9 mouse cellular contexts compared by ENCODE assay signal in genomic region chr2:163054891-163055494, GRCm38 (mm10). TPM values are rescaled to one million over a fixed set of nuclear protein-coding genes. Genes with fewer than 3 reads are reported as not detected.
DNase-seq lines count a peak whose midpoint lies in the region; ATAC-seq and TF ChIP-seq lines count a peak whose summit lies in the region.
"Had no signal": no experiment of that assay in that cellular context is flagged by ENCODE, and none has a peak within 500 bp of the region (broad histone marks: within the 10 kb centered on the region; RNA-seq: fewer than 3 reads in every experiment).

No protein-coding gene starts in this region.

- H3K4me2 ChIP-seq in lung, embryonic 14.5 days, result peak overlapping the region; percentile 98
- peak overlapping the region; percentile 93 for H3K4me2 ChIP-seq in liver, embryonic 11.5 days

- H3K9ac ChIP-seq in lung, embryonic 14.5 days, result peak overlapping the region; percentile 79
- H3K9ac ChIP-seq in liver, embryonic 11.5 days (ENCODE audit: low read depth, low read length), result peak overlapping the region; percentile 93

- H3K27me3 ChIP-seq in lung, embryonic 14.5 days (ENCODE audit: insufficient read depth, low read length), result no peaks in the 10 kb centered on the region
- no peaks in the 10 kb centered on the region for H3K27me3 ChIP-seq in liver, embryonic 11.5 days (replicated peaks; ENCODE audit: control insufficient read depth, insufficient read depth, low read length)

- WGBS in lung, embryonic 14.5 days, result under 1% methylated on average over 38 of the region's 38 CpGs
- WGBS in liver, embryonic 11.5 days, result under 1% methylated on average over 38 of the region's 38 CpGs

- H3K36me3 ChIP-seq in lung, embryonic 14.5 days (ENCODE audit: insufficient read depth), result 0 out of 2 replicates have a peak, but pooled peaks cover 3% of the 10 kb centered on the region
- H3K36me3 ChIP-seq in liver, embryonic 11.5 days (ENCODE audit: control insufficient read depth, insufficient read depth, low read length), result no peaks in the 10 kb centered on the region; the same call in 1 of the 2 replicates

- DNase-seq in lung, embryonic 14.5 days, result peak; percentile 47
- no peak for DNase-seq in lung, postnatal 36 days
- peak; percentile 10 for DNase-seq in forelimb bud, embryonic 11.5 days (ENCODE audit: low read depth, low spot score)
- DNase-seq in liver, embryonic 11.5 days (ENCODE audit: low spot score), result peak; percentile 70
- DNase-seq in retina, postnatal 1 day, result peak; percentile 53
- DNase-seq in layer of hippocampus, postnatal 14 days (ENCODE audit: low spot score in 2 of 2), result no peak
- no peak for DNase-seq in lung, postnatal 10 days

- H3K27ac ChIP-seq in lung, embryonic 14.5 days (ENCODE audit: low read depth), result peak overlapping the region; percentile 67
- H3K27ac ChIP-seq in bone marrow macrophage, adult 2 months (ENCODE audit: insufficient read depth, low read depth, low read length), result no peak overlapping the region
- peak overlapping the region; percentile 82 for H3K27ac ChIP-seq in liver, embryonic 11.5 days (ENCODE audit: low read depth, low read length)

- no peak for TF ChIP-seq CTCF in lung, embryonic 14.5 days (IDR thresholded peaks at IDR 0.05; ENCODE audit: low read depth)
- TF ChIP-seq CTCF in bone marrow macrophage, adult 2 months (IDR thresholded peaks at IDR 0.05; ENCODE audit: low read depth, low read length), result no peak

- TF ChIP-seq POLR2A in bone marrow macrophage, adult 2 months (IDR thresholded peaks at IDR 0.05; ENCODE audit: borderline replicate concordance, low read depth, low read length), result no peak

- H3K4me3 ChIP-seq in lung, embryonic 14.5 days (ENCODE audit: low read depth, low read length), result peak overlapping the region; percentile 79
- H3K4me3 ChIP-seq in bone marrow macrophage, adult 2 months (ENCODE audit: insufficient read depth, low read length), result peak overlapping the region; percentile 78
- peak overlapping the region; percentile 89 for H3K4me3 ChIP-seq in liver, embryonic 11.5 days (ENCODE audit: low read depth, low read length)

- H3K4me1 ChIP-seq in lung, embryonic 14.5 days (ENCODE audit: insufficient read depth), result peaks cover 16% of the 10 kb centered on the region; the same call in 1 of the 2 replicates
- peaks cover 18% of the 10 kb centered on the region for H3K4me1 ChIP-seq in bone marrow macrophage, adult 2 months (ENCODE audit: control insufficient read depth, insufficient read depth, low read length)
- peaks cover 38% of the 10 kb centered on the region for H3K4me1 ChIP-seq in liver, embryonic 11.5 days (replicated peaks; ENCODE audit: control insufficient read depth, insufficient read depth, low read length)

- no peaks in the 10 kb centered on the region for H3K9me3 ChIP-seq in lung, embryonic 14.5 days (ENCODE audit: low read depth, low read length)
- H3K9me3 ChIP-seq in liver, embryonic 11.5 days (ENCODE audit: control insufficient read depth, low read length), result no peaks in the 10 kb centered on the region

- peak; percentile 32; the same call in 1 of the 2 replicates for ATAC-seq in lung, embryonic 14.5 days (ENCODE audit: insufficient read depth)
- ATAC-seq in liver, embryonic 11.5 days (replicated peaks; ENCODE audit: low FRiP score), result peak; percentile 58

RNA-seq across cellular contexts. Expression of gene Mybl2, which starts 0.5 kb away (rescaled TPM):
- 33.4 and 39.5 TPM in 2 replicates for polyA plus RNA-seq in lung, embryonic 14.5 days (2014; fragmentation: Nextera tagmentation; extraction: Ambion mirVana)
- polyA plus RNA-seq in bone marrow macrophage, adult 2 months (2012; ENCODE audit: insufficient read depth, insufficient read length, missing spikeins), result 4.7 and 6.5 TPM in 2 replicates
- 69.2 and 70.9 TPM in 2 replicates for polyA plus RNA-seq in liver, embryonic 11.5 days (2014; fragmentation: Nextera tagmentation; extraction: Ambion mirVana)
- 1 to 10 TPM; 2.2 to 2.5 TPM for total RNA-seq in layer of hippocampus, postnatal 14 days (2021)

RNA-seq across cellular contexts. Expression of gene Gtsf1l, which starts 32.7 kb away (rescaled TPM):
- not detected in 2 replicates for polyA plus RNA-seq in lung, embryonic 14.5 days (2014; fragmentation: Nextera tagmentation; extraction: Ambion mirVana)
- polyA plus RNA-seq in bone marrow macrophage, adult 2 months (2012; ENCODE audit: insufficient read depth, insufficient read length, missing spikeins), result not detected in 2 replicates
- polyA plus RNA-seq in liver, embryonic 11.5 days (2014; fragmentation: Nextera tagmentation; extraction: Ambion mirVana), result not detected in 2 replicates
- total RNA-seq in layer of hippocampus, postnatal 14 days (2021), result not detected
- polyA plus RNA-seq: large intestine, adult 2 months had no signal

RNA-seq across cellular contexts. Expression of gene Ift52, which starts 37.8 kb away (rescaled TPM):
- polyA plus RNA-seq in lung, embryonic 14.5 days (2014; fragmentation: Nextera tagmentation; extraction: Ambion mirVana), result 47.4 and 49.0 TPM in 2 replicates
- polyA plus RNA-seq in bone marrow macrophage, adult 2 months (2012; ENCODE audit: insufficient read depth, insufficient read length, missing spikeins), result 37.9 and 49.7 TPM in 2 replicates
- 43.0 and 44.8 TPM in 2 replicates for polyA plus RNA-seq in liver, embryonic 11.5 days (2014; fragmentation: Nextera tagmentation; extraction: Ambion mirVana)
- 10 to 100 TPM; 26.4 to 27.0 TPM for total RNA-seq in layer of hippocampus, postnatal 14 days (2021)

Comparison
In these comparisons a context has a peak if more than half of its experiments do, and no peak if none do; other contexts are left out.
1. DNase-seq: peak in lung, embryonic 14.5 days (single experiment), forelimb bud, embryonic 11.5 days (single experiment), liver, embryonic 11.5 days (single experiment) and retina, postnatal 1 day (single experiment); none in lung, postnatal 36 days (single experiment), layer of hippocampus, postnatal 14 days (0 of 2) and lung, postnatal 10 days (single experiment).
2. Peak in every context shown above with its lines, with median percentiles within 50 percentile points of each other: H3K4me3 ChIP-seq.